8 mouse cellular contexts compared by ENCODE assay signal in the genomic region with DNA sequence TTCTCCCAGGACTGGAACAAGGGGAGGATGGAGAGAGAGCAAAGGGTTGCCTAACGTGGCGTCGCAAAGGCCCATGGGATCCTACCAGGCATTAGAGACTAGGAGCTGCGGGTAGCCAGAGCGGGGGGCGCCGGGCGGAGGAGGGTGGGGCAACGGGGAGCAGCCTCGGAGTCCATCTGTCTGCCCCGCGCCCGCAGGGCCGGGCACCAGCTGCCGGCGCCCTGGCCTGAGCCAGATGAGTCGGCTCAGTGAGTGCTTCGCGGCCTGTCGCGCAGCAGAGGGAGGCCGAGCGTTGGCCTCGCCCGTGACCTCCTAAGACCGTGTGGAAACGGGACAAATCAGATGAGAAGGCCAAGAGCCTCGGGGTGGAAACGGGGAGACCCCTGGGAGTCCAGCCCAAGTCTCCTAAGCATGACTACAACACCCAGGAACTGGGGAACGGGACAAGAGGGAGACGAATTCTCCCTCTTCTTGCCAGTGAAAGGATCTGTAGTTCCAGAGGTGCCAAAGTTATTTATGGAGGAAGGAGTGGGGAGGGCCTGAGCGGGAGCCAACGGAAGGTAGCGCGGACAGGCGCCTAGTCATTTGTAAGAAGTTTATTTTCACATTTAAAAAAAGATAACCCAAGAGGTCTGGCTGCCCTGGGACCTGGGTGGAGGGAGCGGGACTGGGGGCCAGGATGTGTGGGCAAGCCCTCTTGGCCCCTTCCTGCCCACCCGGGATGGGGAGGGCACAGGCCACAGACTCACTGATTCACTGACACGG. TPM values are rescaled to one million over a fixed set of nuclear protein-coding genes. Genes with fewer than 3 reads are reported as not detected.
A peak's percentile ranks its signal among the peaks of the same experiment; 100 is the strongest.
DNase-seq lines count a peak whose midpoint lies in the region; ATAC-seq lines count a peak whose summit lies in the region.

No protein-coding gene starts in this region.

- peak overlapping the region; percentile 37 for H3K4me3 ChIP-seq in heart, embryonic 15.5 days
- peak overlapping the region; percentile 32 for H3K4me3 ChIP-seq in liver, embryonic 11.5 days (ENCODE audit: low read depth, low read length)
- H3K4me3 ChIP-seq in stomach, embryonic 15.5 days (replicated peaks): 0 out of 2 replicates have a peak overlapping the region, but pooled peaks have one; percentile 14

- DNase-seq in gastrocnemius, adult 18-20 months (ENCODE audit: low spot score): peak; percentile 12
- no peak for DNase-seq in gastrocnemius, postnatal 4 days (ENCODE audit: low spot score in 2 of 2)
- DNase-seq in embryo, embryonic 11 days: peak; percentile 75
- peak; percentile 50 for DNase-seq in liver, embryonic 11.5 days (ENCODE audit: low spot score)
- no peak for DNase-seq in yolk sac, embryonic 10.5 days (ENCODE audit: low spot score)
- no peak for DNase-seq in spleen, adult 18-20 months

- ATAC-seq in heart, embryonic 15.5 days (replicated peaks; ENCODE audit: insufficient number of reproducible peaks, insufficient read depth, low FRiP score, low read depth): no peak
- no peak for ATAC-seq in liver, embryonic 11.5 days (replicated peaks; ENCODE audit: low FRiP score)
- ATAC-seq in stomach, embryonic 15.5 days (ENCODE audit: insufficient read depth, low FRiP score, low read depth): no peak

- peak overlapping the region; percentile 66 for H3K4me2 ChIP-seq in heart, embryonic 15.5 days
- H3K4me2 ChIP-seq in liver, embryonic 11.5 days: peak overlapping the region; percentile 47
- H3K4me2 ChIP-seq in stomach, embryonic 15.5 days: peak overlapping the region; percentile 39

- no peaks in the 10 kb centered on the region for H3K9me3 ChIP-seq in heart, embryonic 15.5 days (replicated peaks)
- no peaks in the 10 kb centered on the region for H3K9me3 ChIP-seq in liver, embryonic 11.5 days (ENCODE audit: control insufficient read depth, low read length)
- no peaks in the 10 kb centered on the region for H3K9me3 ChIP-seq in stomach, embryonic 15.5 days

- 2% methylated on average over 39 of the region's 39 CpGs for WGBS in heart, embryonic 15.5 days
- 2% methylated on average over 39 of the region's 39 CpGs for WGBS in liver, embryonic 11.5 days
- WGBS in stomach, embryonic 15.5 days: 2% methylated on average over 39 of the region's 39 CpGs

- peaks cover 7% of the 10 kb centered on the region; the same call in 1 of the 2 replicates for H3K36me3 ChIP-seq in heart, embryonic 15.5 days
- H3K36me3 ChIP-seq in liver, embryonic 11.5 days (ENCODE audit: control insufficient read depth, insufficient read depth, low read length): peaks cover 2% of the 10 kb centered on the region; the same call in 1 of the 2 replicates
- no peaks in the 10 kb centered on the region; the same call in 1 of the 2 replicates for H3K36me3 ChIP-seq in stomach, embryonic 15.5 days

- peaks cover 21% of the 10 kb centered on the region for H3K4me1 ChIP-seq in heart, embryonic 15.5 days (replicated peaks)
- H3K4me1 ChIP-seq in liver, embryonic 11.5 days (replicated peaks; ENCODE audit: control insufficient read depth, insufficient read depth, low read length): peaks cover 6% of the 10 kb centered on the region
- H3K4me1 ChIP-seq in stomach, embryonic 15.5 days: peaks cover 16% of the 10 kb centered on the region; the same call in 1 of the 2 replicates

- H3K27me3 ChIP-seq in heart, embryonic 15.5 days: peaks cover 80% of the 10 kb centered on the region
- peaks cover 73% of the 10 kb centered on the region for H3K27me3 ChIP-seq in liver, embryonic 11.5 days (replicated peaks; ENCODE audit: control insufficient read depth, insufficient read depth, low read length)
- H3K27me3 ChIP-seq in stomach, embryonic 15.5 days (replicated peaks): peaks cover 67% of the 10 kb centered on the region

- no peak overlapping the region for H3K9ac ChIP-seq in heart, embryonic 15.5 days
- no peak overlapping the region for H3K9ac ChIP-seq in liver, embryonic 11.5 days (ENCODE audit: low read depth, low read length)
- H3K9ac ChIP-seq in stomach, embryonic 15.5 days: no peak overlapping the region

- H3K27ac ChIP-seq in heart, embryonic 15.5 days: no peak overlapping the region
- no peak overlapping the region for H3K27ac ChIP-seq in liver, embryonic 11.5 days (ENCODE audit: low read depth, low read length)
- no peak overlapping the region for H3K27ac ChIP-seq in stomach, embryonic 15.5 days

RNA-seq across cellular contexts. Expression of a gene that starts 7.9 kb away (rescaled TPM):
- total RNA-seq in gastrocnemius, adult 18-20 months (2021): not detected
- not detected for total RNA-seq in gastrocnemius, postnatal 4 days (2021)
- polyA plus RNA-seq in heart, embryonic 15.5 days (2015; fragmentation: Nextera tagmentation; extraction: Ambion mirVana): not detected in 2 replicates
- polyA plus RNA-seq in liver, embryonic 11.5 days (2014; fragmentation: Nextera tagmentation; extraction: Ambion mirVana): not detected in 2 replicates
- 0.12 TPM in 1 of 2 replicates, not detected in the other for polyA plus RNA-seq in stomach, embryonic 15.5 days (2015; fragmentation: Nextera tagmentation; extraction: Ambion mirVana)

Comparison
In these comparisons a context has a peak if more than half of its experiments do, and no peak if none do; other contexts are left out.
1. DNase-seq: peak in gastrocnemius, adult 18-20 months (single experiment), embryo, embryonic 11 days (single experiment) and liver, embryonic 11.5 days (single experiment); none in gastrocnemius, postnatal 4 days (0 of 2), yolk sac, embryonic 10.5 days (single experiment) and spleen, adult 18-20 months (0 of 2).
2. Peak in every context shown above with its lines, with median percentiles within 50 percentile points of each other: H3K4me2 ChIP-seq and H3K4me3 ChIP-seq.